Mouse (Mus musculus) liver, postnatal 0 days (tissue): ENCODE measurements around the gene Polk.

ENCODE experiments used
- CTCF ChIP-seq: sonication (generic); IDR thresholded peaks from 2 replicates; pipeline ENCODE4 v1.5.1; 2016; ENCODE audit warnings: antibody characterized with exemption, low read depth
- EP300 ChIP-seq: IDR thresholded peaks from 2 replicates; pipeline ENCODE4 v1.6.1; 2016; ENCODE audit warnings: antibody characterized with exemption, low read depth, mild to moderate bottlenecking

DNA sequence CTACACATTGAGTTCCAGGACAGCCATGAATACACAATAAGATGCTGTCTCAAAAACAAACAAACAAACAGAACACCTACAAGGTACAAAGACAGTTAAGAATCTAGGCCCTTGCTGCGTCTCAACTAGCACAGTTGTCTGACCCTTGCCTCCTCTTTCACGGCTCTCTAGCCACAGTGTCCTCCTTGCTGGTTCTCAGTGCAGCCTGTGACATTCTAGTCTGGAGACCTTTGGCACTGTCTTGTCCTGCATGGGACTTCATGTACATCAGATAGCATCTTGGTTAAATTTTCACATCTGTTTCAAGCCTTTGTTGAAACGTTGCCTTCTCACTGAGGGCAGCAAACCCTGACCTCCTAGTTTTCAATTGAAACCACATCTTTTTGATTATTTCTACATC is 13.6 kb downstream of the Polk start:
- TF ChIP-seq CTCF (no peak), EP300 (no peak)
